Comparison of ENCODE assay signal across 11 mouse cellular contexts in the genomic region with DNA sequence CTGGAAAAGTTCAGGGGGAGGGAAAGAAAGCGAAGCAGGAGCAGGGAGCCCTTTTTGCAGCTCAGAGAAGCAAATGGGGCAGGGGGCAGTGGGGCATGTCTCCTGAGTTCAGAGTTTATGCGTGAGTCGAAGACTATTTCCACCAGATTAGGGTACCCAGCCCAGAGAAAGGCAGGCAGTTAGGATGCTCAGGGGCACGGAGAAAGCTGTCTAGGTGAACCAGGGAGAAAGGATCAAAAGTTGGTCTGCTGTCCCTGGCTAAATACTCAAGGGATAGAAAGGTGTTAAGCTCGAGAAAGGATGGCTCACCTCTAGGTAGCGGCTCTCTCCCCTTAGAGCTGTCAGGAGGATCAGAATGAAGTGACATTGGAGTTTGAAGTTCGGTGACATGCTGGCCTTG. TPM values are rescaled to one million over a fixed set of nuclear protein-coding genes. Genes with fewer than 3 reads are reported as not detected.
DNase-seq lines count a peak whose midpoint lies in the region; ATAC-seq and TF ChIP-seq lines count a peak whose summit lies in the region.
"Had no signal": no experiment of that assay in that cellular context is flagged by ENCODE, and none has a peak within 500 bp of the region (broad histone marks: within the 10 kb centered on the region; RNA-seq: fewer than 3 reads in every experiment).

No protein-coding gene starts in this region.

- peak overlapping the region; percentile 68 for H3K4me2 ChIP-seq in heart, postnatal 0 days (ENCODE audit: low read depth, low read length)
- peak overlapping the region; percentile 67 for H3K4me2 ChIP-seq in intestine, postnatal 0 days (replicated peaks; ENCODE audit: low read depth)
- peak overlapping the region; percentile 88 for H3K4me2 ChIP-seq in neural tube, embryonic 14.5 days (ENCODE audit: low read depth, low read length)

- peak overlapping the region; percentile 46 for H3K4me3 ChIP-seq in heart, postnatal 0 days (ENCODE audit: low read depth, low read length)
- peak overlapping the region; percentile 61 for H3K4me3 ChIP-seq in forebrain, embryonic 10.5 days
- H3K4me3 ChIP-seq in intestine, postnatal 0 days (ENCODE audit: low read depth, low read length): peak overlapping the region; percentile 32; the same call in 1 of the 2 replicates
- peak overlapping the region; percentile 39; the same call in 1 of the 2 replicates for H3K4me3 ChIP-seq in neural tube, embryonic 14.5 days (ENCODE audit: low read depth, low read length)

- DNase-seq in heart, postnatal 0 days (ENCODE audit: low spot score): no peak
- DNase-seq in heart, adult 11 months: no peak
- no peak for DNase-seq in forebrain, embryonic 10.5 days (ENCODE audit: extremely low spot score, low spot score)
- DNase-seq in adrenal gland, postnatal 14 days: no peak
- DNase-seq: spleen, adult 18-20 months had no signal

- no peak for ATAC-seq in heart, postnatal 0 days (ENCODE audit: insufficient read depth, low read depth)
- no peak for ATAC-seq in intestine, postnatal 0 days
- ATAC-seq in neural tube, embryonic 14.5 days (ENCODE audit: low read depth): no peak
- ATAC-seq in activated CD4-positive, CD25-positive, alpha-beta regulatory T cell, adult 4 months: no peak
- no peak for ATAC-seq in erythroid progenitor cell, adult 5-6 weeks (replicated peaks; ENCODE audit: low FRiP score, poor library complexity, severe bottlenecking)

- H3K36me3 ChIP-seq in heart, postnatal 0 days (replicated peaks; ENCODE audit: control insufficient read depth, insufficient read depth, low read length): no peaks in the 10 kb centered on the region
- H3K36me3 ChIP-seq in forebrain, embryonic 10.5 days (replicated peaks): no peaks in the 10 kb centered on the region
- H3K36me3 ChIP-seq in intestine, postnatal 0 days (ENCODE audit: control insufficient read depth, insufficient read depth): no peaks in the 10 kb centered on the region
- H3K36me3 ChIP-seq in neural tube, embryonic 14.5 days (ENCODE audit: control insufficient read depth, insufficient read depth, low read length): no peaks in the 10 kb centered on the region

- TF ChIP-seq CTCF in heart, postnatal 0 days (IDR thresholded peaks at IDR 0.05; ENCODE audit: low read depth): no peak
- TF ChIP-seq CTCF in intestine, postnatal 0 days (IDR thresholded peaks at IDR 0.05; ENCODE audit: low read depth): no peak

- peaks cover 35% of the 10 kb centered on the region for H3K27me3 ChIP-seq in heart, postnatal 0 days (ENCODE audit: control insufficient read depth, insufficient read depth, low read length)
- H3K27me3 ChIP-seq in forebrain, embryonic 10.5 days (ENCODE audit: poor library complexity, severe bottlenecking): peaks cover 53% of the 10 kb centered on the region
- H3K27me3 ChIP-seq in intestine, postnatal 0 days (replicated peaks; ENCODE audit: control insufficient read depth, insufficient read depth, low read length): peaks cover 23% of the 10 kb centered on the region; the same call in 1 of the 2 replicates
- 0 out of 2 replicates have a peak, but pooled peaks cover 15% of the 10 kb centered on the region for H3K27me3 ChIP-seq in neural tube, embryonic 14.5 days (ENCODE audit: control insufficient read depth, insufficient read depth, low read length)

- peaks cover 10% of the 10 kb centered on the region; the same call in 1 of the 2 replicates for H3K4me1 ChIP-seq in heart, postnatal 0 days (ENCODE audit: control insufficient read depth, insufficient read depth)
- peaks cover 24% of the 10 kb centered on the region for H3K4me1 ChIP-seq in forebrain, embryonic 10.5 days
- no peaks in the 10 kb centered on the region for H3K4me1 ChIP-seq in intestine, postnatal 0 days (replicated peaks; ENCODE audit: control insufficient read depth, insufficient read depth, low read length)
- H3K4me1 ChIP-seq in neural tube, embryonic 14.5 days (ENCODE audit: control insufficient read depth, insufficient read depth, low read length): 0 out of 2 replicates have a peak, but pooled peaks cover 4% of the 10 kb centered on the region

- H3K9ac ChIP-seq in heart, postnatal 0 days (replicated peaks; ENCODE audit: low read depth, low read length): no peak overlapping the region; the same call in 1 of the 2 replicates
- H3K9ac ChIP-seq in intestine, postnatal 0 days (ENCODE audit: low read depth, low read length): no peak overlapping the region
- H3K9ac ChIP-seq in neural tube, embryonic 14.5 days (replicated peaks; ENCODE audit: low read depth, low read length): no peak overlapping the region

- TF ChIP-seq EP300 in heart, postnatal 0 days (IDR thresholded peaks at IDR 0.05; ENCODE audit: low read depth): no peak

- 20% methylated on average over 7 of the region's 7 CpGs for WGBS in heart, postnatal 0 days
- WGBS in forebrain, embryonic 10.5 days: 13% methylated on average over 7 of the region's 7 CpGs
- WGBS in intestine, postnatal 0 days: 31% methylated on average over 7 of the region's 7 CpGs
- WGBS in neural tube, embryonic 14.5 days: 16% methylated on average over 7 of the region's 7 CpGs

- H3K27ac ChIP-seq in heart, postnatal 0 days (ENCODE audit: low read depth): no peak overlapping the region
- peak overlapping the region; percentile 69; the same call in 1 of the 2 replicates for H3K27ac ChIP-seq in forebrain, embryonic 10.5 days
- no peak overlapping the region for H3K27ac ChIP-seq in intestine, postnatal 0 days (ENCODE audit: low read depth, low read length)
- H3K27ac ChIP-seq in neural tube, embryonic 14.5 days (ENCODE audit: low read depth, low read length): no peak overlapping the region

- no peaks in the 10 kb centered on the region for H3K9me3 ChIP-seq in heart, postnatal 0 days (replicated peaks; ENCODE audit: control insufficient read depth, low read length)
- no peaks in the 10 kb centered on the region for H3K9me3 ChIP-seq in forebrain, embryonic 10.5 days
- H3K9me3 ChIP-seq in intestine, postnatal 0 days (ENCODE audit: control insufficient read depth): no peaks in the 10 kb centered on the region
- H3K9me3 ChIP-seq in neural tube, embryonic 14.5 days (ENCODE audit: control insufficient read depth, low read length): no peaks in the 10 kb centered on the region

RNA-seq across cellular contexts. Expression of a gene that starts 0.4 kb away (rescaled TPM):
- total RNA-seq in heart, postnatal 0 days (2014; rRNA removed; ENCODE audit: low replicate concordance): not detected in 2 replicates
- polyA plus RNA-seq in heart, postnatal 0 days (2015; fragmentation: Nextera tagmentation; extraction: Ambion mirVana): not detected in 2 replicates
- polyA plus RNA-seq in forebrain, embryonic 10.5 days (2016; fragmentation: Nextera tagmentation; extraction: Ambion mirVana): 1.2 and 1.4 TPM in 2 replicates
- not detected in 2 replicates for polyA plus RNA-seq in intestine, postnatal 0 days (2015; fragmentation: Nextera tagmentation; extraction: Ambion mirVana)
- polyA plus RNA-seq in neural tube, embryonic 14.5 days (2014; fragmentation: Nextera tagmentation; extraction: Ambion mirVana): 6.7 and 8.8 TPM in 2 replicates
- 0.23 TPM in 1 of 2 replicates, not detected in the other for total RNA-seq in adrenal gland, postnatal 14 days (2021)
- not detected for polyA plus RNA-seq in activated CD4-positive, CD25-positive, alpha-beta regulatory T cell, adult 4 months (2017; shearing (Covaris generic))
- total RNA-seq in erythroid progenitor cell, adult 5-6 weeks (2015; ENCODE audit: low replicate concordance): not detected in 2 replicates
- not detected in 2 replicates for total RNA-seq in erythroid progenitor cell, adult 5-6 weeks (2017; ENCODE audit: low replicate concordance)
- total RNA-seq: heart, adult 8-10 months had no signal

RNA-seq across cellular contexts. Expression of a gene that starts 34.2 kb away (rescaled TPM):
- not detected in 2 replicates for total RNA-seq in heart, postnatal 0 days (2014; rRNA removed; ENCODE audit: low replicate concordance)
- polyA plus RNA-seq in heart, postnatal 0 days (2015; fragmentation: Nextera tagmentation; extraction: Ambion mirVana): not detected in 2 replicates
- polyA plus RNA-seq in forebrain, embryonic 10.5 days (2016; fragmentation: Nextera tagmentation; extraction: Ambion mirVana): not detected in 2 replicates
- 2.0 and 2.1 TPM in 2 replicates for polyA plus RNA-seq in intestine, postnatal 0 days (2015; fragmentation: Nextera tagmentation; extraction: Ambion mirVana)
- polyA plus RNA-seq in neural tube, embryonic 14.5 days (2014; fragmentation: Nextera tagmentation; extraction: Ambion mirVana): not detected in 2 replicates
- not detected in 2 replicates for total RNA-seq in adrenal gland, postnatal 14 days (2021)
- not detected for polyA plus RNA-seq in activated CD4-positive, CD25-positive, alpha-beta regulatory T cell, adult 4 months (2017; shearing (Covaris generic))
- not detected in 2 replicates for total RNA-seq in erythroid progenitor cell, adult 5-6 weeks (2015; ENCODE audit: low replicate concordance)
- not detected in 2 replicates for total RNA-seq in erythroid progenitor cell, adult 5-6 weeks (2017; ENCODE audit: low replicate concordance)
- total RNA-seq: heart, adult 8-10 months; left cerebral cortex, adult 18-20 months had no signal
